Mouse (Mus musculus): ENCODE data around the gene Gm3500. TPM values are rescaled to one million over a fixed set of nuclear protein-coding genes. Genes with fewer than 3 reads are reported as not detected.
"Not testable (repeated sequence)": the region's sequence is repeated elsewhere in the genome, so short reads cannot be mapped to it uniquely, and the experiment has no call there.

Gm3500 gene
- not detected in 2 replicates for total RNA-seq (2015; ENCODE audit: low replicate concordance)
- not detected in 2 replicates for total RNA-seq (2017; ENCODE audit: low replicate concordance)

GRCm38 (mm10) chr14:5388949-5389348, at the start of gene Gm3500:
Gene Gm3500 (minus strand): TSS chr14:5389049.
- not testable (repeated sequence) for ATAC-seq (replicated peaks; ENCODE audit: low FRiP score, poor library complexity, severe bottlenecking)

DNA sequence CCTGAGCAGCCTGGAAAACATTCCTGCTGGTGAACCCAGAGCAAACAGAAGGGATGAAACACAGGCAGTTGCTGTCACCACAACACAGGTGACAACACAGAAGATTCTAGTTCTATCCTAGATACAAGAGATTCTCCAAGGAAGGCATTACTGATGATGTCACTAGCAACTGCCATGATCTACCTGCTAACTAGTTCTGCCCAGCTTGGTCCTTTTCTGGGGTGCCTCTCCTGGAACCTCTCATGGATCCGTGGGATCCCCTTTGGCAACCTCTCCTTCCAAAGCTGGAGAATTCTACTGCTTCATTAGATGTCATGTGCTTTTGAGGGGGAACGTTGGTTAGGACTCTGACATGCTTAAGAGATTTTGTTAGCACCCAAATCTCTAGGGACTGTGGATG, 54.0 kb downstream of the Gm3500 start, which contains the start of gene Gm3542:
Gene Gm3542 (minus strand): TSS at position 101 of the 400 bp plus-strand sequence.
- not testable (repeated sequence) for ATAC-seq (replicated peaks; ENCODE audit: low FRiP score, poor library complexity, severe bottlenecking)

Other genes with a start within 250 kb of the Gm3500 start
- gene Gm3317, start 224.5 kb downstream of the Gm3500 start, total RNA-seq (2015; ENCODE audit: low replicate concordance), result not detected in 2 replicates
- not detected in 2 replicates for gene Gm3317, start 224.5 kb downstream of the Gm3500 start, total RNA-seq (2017; ENCODE audit: low replicate concordance)
- gene Gm8271, start 203.3 kb downstream of the Gm3500 start, total RNA-seq (2015; ENCODE audit: low replicate concordance), result not detected in 2 replicates
- not detected in 2 replicates for gene Gm8271, start 203.3 kb downstream of the Gm3500 start, total RNA-seq (2017; ENCODE audit: low replicate concordance)
- gene Gm3526, start 128.5 kb downstream of the Gm3500 start, total RNA-seq (2015; ENCODE audit: low replicate concordance), result not detected in 2 replicates
- gene Gm3526, start 128.5 kb downstream of the Gm3500 start, total RNA-seq (2017; ENCODE audit: low replicate concordance), result not detected in 2 replicates
- not detected in 2 replicates for gene Gm3542, start 54.1 kb downstream of the Gm3500 start, total RNA-seq (2015; ENCODE audit: low replicate concordance)
- not detected in 2 replicates for gene Gm3542, start 54.1 kb downstream of the Gm3500 start, total RNA-seq (2017; ENCODE audit: low replicate concordance)
- gene Gm3194, start 66.4 kb upstream of the Gm3500 start, total RNA-seq (2015; ENCODE audit: low replicate concordance), result not detected in 2 replicates
- not detected in 2 replicates for gene Gm3194, start 66.4 kb upstream of the Gm3500 start, total RNA-seq (2017; ENCODE audit: low replicate concordance)
- not detected in 2 replicates for gene Gm8246, start 88.8 kb upstream of the Gm3500 start, total RNA-seq (2015; ENCODE audit: low replicate concordance)
- gene Gm8246, start 88.8 kb upstream of the Gm3500 start, total RNA-seq (2017; ENCODE audit: low replicate concordance), result not detected in 2 replicates
- not detected in 2 replicates for gene Gm3187, start 95.2 kb upstream of the Gm3500 start, total RNA-seq (2015; ENCODE audit: low replicate concordance)
- gene Gm3187, start 95.2 kb upstream of the Gm3500 start, total RNA-seq (2017; ENCODE audit: low replicate concordance), result not detected in 2 replicates
- not detected in 2 replicates for gene Gm3488, start 112.6 kb upstream of the Gm3500 start, total RNA-seq (2015; ENCODE audit: low replicate concordance)
- not detected in 2 replicates for gene Gm3488, start 112.6 kb upstream of the Gm3500 start, total RNA-seq (2017; ENCODE audit: low replicate concordance)
- gene Gm3532, start 149.4 kb upstream of the Gm3500 start, total RNA-seq (2015; ENCODE audit: low replicate concordance), result not detected in 2 replicates
- gene Gm3532, start 149.4 kb upstream of the Gm3500 start, total RNA-seq (2017; ENCODE audit: low replicate concordance), result not detected in 2 replicates
- not detected in 2 replicates for gene Gm8265, start 244.0 kb upstream of the Gm3500 start, total RNA-seq (2015; ENCODE audit: low replicate concordance)
- gene Gm8265, start 244.0 kb upstream of the Gm3500 start, total RNA-seq (2017; ENCODE audit: low replicate concordance), result not detected in 2 replicates

Data from erythroid progenitor cell, adult 5-6 weeks (primary cell).